Mouse (Mus musculus) heart, adult 2 months (tissue): ENCODE data around the gene Slc35e4. TPM values are rescaled to one million over a fixed set of nuclear protein-coding genes. Genes with fewer than 3 reads are reported as not detected.
A peak's percentile ranks its signal among the peaks of the same experiment; 100 is the strongest.
"Not testable (repeated sequence)": the region's sequence is repeated elsewhere in the genome, so short reads cannot be mapped to it uniquely, and the experiment has no call there.

Source experiments
- DNase-seq, 2 experiments: peaks; one replicate each; pipeline ENCODE4 v3.0.0; 2021
- H3K27ac ChIP-seq: fragments of 200-600 bp; 2 replicates; pipeline ENCODE4 v1.8.1; 2022
- H3K27me3 ChIP-seq: fragments of 200-500 bp; 2 replicates; pipeline ENCODE4 v1.6.1; 2012; ENCODE audit warnings: mild to moderate bottlenecking, low read length, inconsistent platforms, mixed read lengths; ENCODE audit not compliant: control insufficient read depth, insufficient read depth
- H3K36me3 ChIP-seq: fragments of 200-500 bp; 2 replicates; pipeline ENCODE4 v1.6.1; 2012; ENCODE audit warnings: low read length, inconsistent platforms; ENCODE audit not compliant: control insufficient read depth, insufficient read depth
- H3K4me1 ChIP-seq: fragments of 200-500 bp; 2 replicates; pipeline ENCODE4 v1.6.1; 2011; ENCODE audit warnings: low read length; ENCODE audit not compliant: control insufficient read depth, insufficient read depth
- H3K4me3 ChIP-seq: fragments of 200-600 bp; 2 replicates; pipeline ENCODE4 v1.8.1; 2022
- H3K79me2 ChIP-seq: fragments of 200-500 bp; replicated peaks from 2 replicates; pipeline ENCODE4 v1.6.1; 2012; ENCODE audit warnings: mild to moderate bottlenecking, inconsistent platforms, low read length, moderate library complexity, mixed read lengths; ENCODE audit not compliant: control insufficient read depth, insufficient read depth
- H3K9ac ChIP-seq: fragments of 200-500 bp; 2 replicates; pipeline ENCODE4 v1.6.1; 2012; ENCODE audit warnings: low read depth, mild to moderate bottlenecking, control low read depth, inconsistent platforms, low read length, mixed read lengths
- CTCF ChIP-seq: fragments of 200-600 bp; IDR thresholded peaks from 2 replicates; pipeline ENCODE4 v1.8.1; 2022; ENCODE audit warnings: antibody characterized with exemption, mild to moderate bottlenecking, moderate library complexity
- EP300 ChIP-seq: fragments of 200-500 bp; IDR thresholded peaks from 2 replicates; pipeline ENCODE4 v1.6.1; 2011; ENCODE audit warnings: low read depth, low read length, control low read depth; ENCODE audit not compliant: insufficient read depth
- POLR2A ChIP-seq: fragments of 200-500 bp; IDR thresholded peaks from 2 replicates; pipeline ENCODE4 v1.6.1; 2011; ENCODE audit warnings: mild to moderate bottlenecking, low read depth, low read length, control low read depth; ENCODE audit not compliant: insufficient read depth
- WGBS: fragments of 180-500 bp; shearing (Covaris S2); methylation state at CpG from one replicate; pipeline ENCODE4 v1.1.7; 2018; 5-methylcytosine and 5-hydroxymethylcytosine counted together
- intact Hi-C: fragments of 180-260 bp; cut with DNase I; formaldehyde crosslinking; loops from one replicate; pipeline ENCODE4 v1.15.1; 2025
- long read RNA-seq: library from polyadenylated mRNA; stranded (forward); transcript quantifications from one replicate; pipeline ENCODE4 v2.0.0, GENCODE M21; 2021
- polyA plus RNA-seq: library from polyadenylated mRNA; depleted of rRNA; stranded (reverse); fragments of >200 nt; gene quantifications from 2 replicates; pipeline ENCODE4 v1.2.3, GENCODE M21; 2012; rRNA removed
- total RNA-seq, 2 experiments: library from RNA; stranded (reverse); gene quantifications; 2 replicates each; pipeline ENCODE4 v1.2.3; 2021

The Slc35e4 gene
- 1 to 10 TPM; 3.9 to 6.9 TPM for total RNA-seq
- 4.5 and 6.3 TPM in 2 replicates for polyA plus RNA-seq
- long read RNA-seq, transcript Slc35e4-201 (2 exons, 3,059 nt): major isoform, 6 of 8 reads
- long read RNA-seq, partial matches to known transcripts: 0 of 8 reads
- long read RNA-seq, other reads (novel, unspliced or antisense): 2 of 8 reads

- Histone ChIP-seq H3K4me1 (peaks cover 17% of the 10 kb centered on the region), H3K4me3 (peak within 1 kb of the TSS; percentile 70), H3K27me3 (no peaks in the 10 kb centered on the region), H3K9ac (peak within 1 kb of the TSS; percentile 66), H3K36me3 (no peaks in the 10 kb centered on the region), H3K27ac (peak within 1 kb of the TSS; percentile 77), H3K79me2 (peaks cover 3% of the 10 kb centered on the region)
- 0 out of 2 replicates have a peak, but pooled peaks have one; percentile 4 for TF ChIP-seq POLR2A
- TF ChIP-seq EP300: peak; percentile 12; the same call in 1 of the 2 replicates
- TF ChIP-seq CTCF: no peak; the same call in 1 of the 2 replicates
- under 1% methylated on average over 28 of the region's 28 CpGs for whole genome bisulfite sequencing
- intact Hi-C loops: loop anchor here (5.0 to 10.0 kb wide), 3 partner anchors 48 to 712 kb away; partner anchors contain the start of genes Eif4enif1 and Pes1
- DNase-seq: peak; percentile 82 to 90
Measured at GRCm38 (mm10) chr11:3914109-3914840, at the start of gene Slc35e4. Slc35e4 (minus strand) TSS chr11:3914664.

- TF ChIP-seq POLR2A (peak; percentile 71), CTCF (no peak), EP300 (peak; percentile 53)
- Histone ChIP-seq H3K36me3 (peaks cover 3% of the 10 kb centered on the region), H3K9ac (peak within 1 kb of the TSS; percentile 82), H3K4me1 (peaks cover 2% of the 10 kb centered on the region; the same call in 1 of the 2 replicates), H3K27me3 (no peaks in the 10 kb centered on the region), H3K4me3 (peak within 1 kb of the TSS; percentile 81), H3K79me2 (peaks cover 2% of the 10 kb centered on the region; the same call in 1 of the 2 replicates), H3K27ac (peak within 1 kb of the TSS; percentile 96)
- WGBS: under 1% methylated on average over 31 of the region's 31 CpGs
- DNase-seq: peak; percentile 84 to 88
- intact Hi-C loops: loop anchor here (1.0 to 5.0 kb wide), 2 partner anchors 32 to 52 kb away; partner anchors contain the start of genes Slc35e4 and Tcn2
Measured at GRCm38 (mm10) chr11:3963610-3964415, 49.3 kb upstream of the Slc35e4 start, which contains the start of gene Pes1. Pes1 (plus strand) TSS chr11:3963975.

- H3K27ac ChIP-seq: peak overlapping the region; percentile 96
- H3K79me2 ChIP-seq: peaks cover 2% of the 10 kb centered on the region; the same call in 1 of the 2 replicates
- no peaks in the 10 kb centered on the region for H3K27me3 ChIP-seq
- TF ChIP-seq CTCF (no peak), EP300 (no peak), POLR2A (no peak)
- peak overlapping the region; percentile 81 for H3K4me3 ChIP-seq
- H3K4me1 ChIP-seq: peaks cover 2% of the 10 kb centered on the region; the same call in 1 of the 2 replicates
- intact Hi-C loops: loop anchor here (1.0 to 5.0 kb wide), 2 partner anchors 31 to 51 kb away; partner anchors contain the start of genes Slc35e4 and Tcn2
- 86% methylated on average over 10 of the region's 10 CpGs for WGBS
- H3K36me3 ChIP-seq: peaks cover 3% of the 10 kb centered on the region
- no peak overlapping the region for H3K9ac ChIP-seq
- no peak for DNase-seq
Measured at GRCm38 (mm10) chr11:3963155-3963554, 48.7 kb upstream of the Slc35e4 start.

GRCm38 (mm10) chr11:3961761-3962160 is 47.3 kb upstream of the Slc35e4 start:
- H3K4me1 ChIP-seq: peaks cover 2% of the 10 kb centered on the region; the same call in 1 of the 2 replicates
- 49% methylated on average over 3 of the region's 3 CpGs for WGBS

GRCm38 (mm10) chr11:3960901-3961300 is 46.4 kb upstream of the Slc35e4 start:
- Histone ChIP-seq H3K36me3 (peaks cover 3% of the 10 kb centered on the region), H3K79me2 (no peaks in the 10 kb centered on the region), H3K4me1 (peaks cover 2% of the 10 kb centered on the region; the same call in 1 of the 2 replicates), H3K4me3 (no peak overlapping the region), H3K9ac (no peak overlapping the region), H3K27me3 (peaks cover 1% of the 10 kb centered on the region; the same call in 1 of the 2 replicates), H3K27ac (no peak overlapping the region)
- intact Hi-C loops: loop anchor here (5.0 kb wide), 1 partner anchor 49 kb away; the partner anchor contains the start of gene Slc35e4
- DNase-seq: no peak
- TF ChIP-seq EP300 (no peak), POLR2A (no peak), CTCF (no peak)
- 33% methylated on average over 2 of the region's 2 CpGs for WGBS

More at GRCm38 (mm10) chr11:3961761-3962160, 47.3 kb upstream of the Slc35e4 start:
- no peak overlapping the region for H3K27ac ChIP-seq
- H3K4me3 ChIP-seq: no peak overlapping the region
- no peaks in the 10 kb centered on the region for H3K27me3 ChIP-seq
- H3K9ac ChIP-seq: no peak overlapping the region
- DNase-seq: no peak
- intact Hi-C loops: loop anchor here (5.0 kb wide), 1 partner anchor 49 kb away; the partner anchor contains the start of gene Slc35e4
- H3K79me2 ChIP-seq: peaks cover 1% of the 10 kb centered on the region; the same call in 1 of the 2 replicates
- no peak for TF ChIP-seq EP300
- TF ChIP-seq CTCF: no peak
- TF ChIP-seq POLR2A: no peak
- peaks cover 3% of the 10 kb centered on the region for H3K36me3 ChIP-seq

DNA sequence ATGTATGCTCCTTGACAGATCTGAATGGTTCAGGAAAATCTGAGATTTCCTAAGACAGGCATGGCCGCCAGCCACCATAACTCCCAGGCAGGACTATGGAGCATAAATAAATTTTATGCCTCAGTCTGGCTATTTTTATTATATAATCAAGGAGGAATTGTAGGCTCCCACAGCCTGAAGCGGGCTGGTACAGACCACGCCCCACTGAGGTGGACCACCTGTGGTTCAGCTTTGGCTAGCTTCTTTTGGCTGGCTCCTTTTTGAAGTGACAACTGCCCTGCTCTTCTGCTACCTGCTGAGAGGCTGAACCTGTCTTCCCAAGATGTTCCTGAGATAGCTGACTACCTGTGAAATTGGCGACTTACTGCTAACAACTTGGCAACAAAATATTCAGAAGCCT is 40.9 kb upstream of the Slc35e4 start:
- intact Hi-C loops, DNase-seq, H3K9ac ChIP-seq, H3K27ac ChIP-seq, H3K4me1 ChIP-seq, H3K79me2 ChIP-seq, H3K36me3 ChIP-seq, H3K27me3 ChIP-seq, H3K4me3 ChIP-seq: not testable (repeated sequence)
- 71% methylated on average over 4 of the region's 4 CpGs for whole genome bisulfite sequencing

GRCm38 (mm10) chr11:3954876-3955275 is 40.4 kb upstream of the Slc35e4 start:
- H3K4me1 ChIP-seq, H3K27ac ChIP-seq, DNase-seq, H3K9ac ChIP-seq, H3K36me3 ChIP-seq, H3K4me3 ChIP-seq, H3K79me2 ChIP-seq, intact Hi-C loops, H3K27me3 ChIP-seq: not testable (repeated sequence)
- 79% methylated on average over 5 of the region's 5 CpGs for WGBS
